ENCODE assay signal across 17 mouse cellular contexts in the genomic region with DNA sequence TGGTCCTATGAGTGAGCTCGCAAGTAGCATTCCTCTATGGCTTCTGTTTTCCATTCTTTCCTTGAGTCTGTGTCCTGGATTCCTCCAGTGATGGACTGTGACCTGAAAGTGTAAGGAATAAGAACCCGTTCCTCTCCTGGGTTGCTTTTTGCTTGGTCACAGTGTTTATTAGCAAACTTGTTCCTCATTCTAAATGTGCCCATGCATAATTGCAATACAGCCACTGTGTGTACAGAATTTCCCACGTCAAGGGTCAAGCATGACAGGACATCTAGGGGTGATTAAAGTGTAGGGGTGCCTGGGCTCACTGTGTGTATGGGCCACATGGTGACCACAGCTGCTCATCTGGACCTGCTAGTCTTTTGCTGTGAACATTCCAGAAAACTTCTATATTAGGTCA.
"Had no signal": no experiment of that assay in that cellular context is flagged by ENCODE, and none has a peak within 500 bp of the region (broad histone marks: within the 10 kb centered on the region; RNA-seq: fewer than 3 reads in every experiment).

No protein-coding gene starts in this region.

- H3K4me3 ChIP-seq: liver, embryonic 15.5 days; lung, embryonic 15.5 days; midbrain, embryonic 10.5 days; midbrain, embryonic 12.5 days; neural tube, embryonic 12.5 days had no signal

- H3K4me2 ChIP-seq: liver, embryonic 15.5 days; lung, embryonic 15.5 days; midbrain, embryonic 12.5 days; neural tube, embryonic 12.5 days had no signal

- DNase-seq: lung, postnatal 14 days; midbrain, embryonic 14.5 days; retina, postnatal 1 day; right cerebral cortex, adult 18-20 months; right cerebral cortex, postnatal 25 days; right cerebral cortex, postnatal 4 days; spleen, adult 18-20 months; thymus, adult 18-20 months; thymus, postnatal 14 days; thymus, postnatal 36 days had no signal

- H3K27ac ChIP-seq: lung, embryonic 15.5 days; macrophage; midbrain, embryonic 10.5 days; midbrain, embryonic 12.5 days; neural tube, embryonic 12.5 days had no signal

- ATAC-seq: midbrain, embryonic 16.5 days had no signal

- H3K36me3 ChIP-seq: lung, embryonic 15.5 days; midbrain, embryonic 10.5 days; midbrain, embryonic 12.5 days; neural tube, embryonic 12.5 days had no signal

- H3K9me3 ChIP-seq: liver, embryonic 15.5 days; lung, embryonic 15.5 days; midbrain, embryonic 10.5 days; neural tube, embryonic 12.5 days had no signal

- H3K27me3 ChIP-seq: liver, embryonic 15.5 days; lung, embryonic 15.5 days; midbrain, embryonic 12.5 days; neural tube, embryonic 12.5 days had no signal

- H3K9ac ChIP-seq: liver, embryonic 15.5 days; lung, embryonic 15.5 days; midbrain, embryonic 12.5 days; neural tube, embryonic 12.5 days had no signal
